Mouse (Mus musculus) adrenal gland, adult 2 months (tissue): ENCODE data around the gene Alx1. TPM values are rescaled to one million over a fixed set of nuclear protein-coding genes. Genes with fewer than 3 reads are reported as not detected.
A peak's percentile ranks its signal among the peaks of the same experiment; 100 is the strongest.

Experiments
- DNase-seq: peaks from one replicate; pipeline ENCODE4 v3.0.0; 2021
- long read RNA-seq: library from polyadenylated mRNA; stranded (forward); transcript quantifications from one replicate; pipeline ENCODE4 v2.0.0, GENCODE M21; 2021
- polyA plus RNA-seq: library from polyadenylated mRNA; depleted of rRNA; stranded (reverse); fragments of >200 nt; gene quantifications from 2 replicates; pipeline ENCODE4 v1.2.3, GENCODE M21; 2012; rRNA removed
- total RNA-seq, 2 experiments: library from RNA; stranded (reverse); gene quantifications; 2 replicates each; pipeline ENCODE4 v1.2.3; 2021

Alx1 gene
- total RNA-seq (not detected), polyA plus RNA-seq (not detected in 2 replicates)
- long read RNA-seq, result 0 reads

GRCm38 (mm10) chr10:103029730-103030490, at the start of gene Alx1:
TSS of gene Alx1 (minus strand) at chr10:103030215.
- DNase-seq, result no peak

GRCm38 (mm10) chr10:103049593-103049992, 19.6 kb upstream of the Alx1 start:
- no peak for DNase-seq

GRCm38 (mm10) chr10:103046623-103047022, 16.6 kb upstream of the Alx1 start:
- DNase-seq, result no peak

- no peak for DNase-seq
Observed at GRCm38 (mm10) chr10:103045019-103045418, 15.0 kb upstream of the Alx1 start.

DNA sequence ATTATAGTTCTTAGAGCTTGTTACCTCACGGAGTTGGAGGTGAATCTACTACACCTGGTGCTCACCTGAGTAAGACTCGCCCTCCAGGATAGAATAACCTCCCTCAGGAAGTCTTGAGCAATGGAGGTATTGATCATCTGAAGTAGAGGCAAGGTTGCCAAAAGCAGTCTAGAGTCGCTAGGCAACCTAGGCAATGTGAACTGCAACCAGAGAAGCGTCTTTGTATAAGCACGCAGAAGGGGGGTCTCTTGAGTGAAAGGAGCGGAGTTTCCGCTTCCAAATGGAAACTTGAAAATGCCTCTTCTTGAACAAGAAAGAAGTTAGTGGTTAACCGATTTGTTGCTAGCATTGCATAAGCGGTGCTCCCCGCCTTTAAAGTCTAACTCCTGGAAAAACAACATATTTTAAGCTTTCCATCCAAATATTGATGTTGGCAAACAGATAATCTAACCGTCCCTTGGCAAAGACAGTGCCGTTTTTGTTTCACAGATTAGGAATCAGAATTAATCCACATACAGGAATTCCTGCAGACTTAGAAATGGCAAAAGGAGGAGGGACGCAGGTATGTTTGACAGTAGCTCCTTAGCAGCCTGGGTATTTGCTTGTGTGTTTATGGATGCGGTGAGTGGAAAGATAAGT, 5.1 kb upstream of the Alx1 start:
- no peak for DNase-seq

GRCm38 (mm10) chr10:103030931-103031330, 916 bp upstream of the Alx1 start:
- DNase-seq, result no peak

DNA sequence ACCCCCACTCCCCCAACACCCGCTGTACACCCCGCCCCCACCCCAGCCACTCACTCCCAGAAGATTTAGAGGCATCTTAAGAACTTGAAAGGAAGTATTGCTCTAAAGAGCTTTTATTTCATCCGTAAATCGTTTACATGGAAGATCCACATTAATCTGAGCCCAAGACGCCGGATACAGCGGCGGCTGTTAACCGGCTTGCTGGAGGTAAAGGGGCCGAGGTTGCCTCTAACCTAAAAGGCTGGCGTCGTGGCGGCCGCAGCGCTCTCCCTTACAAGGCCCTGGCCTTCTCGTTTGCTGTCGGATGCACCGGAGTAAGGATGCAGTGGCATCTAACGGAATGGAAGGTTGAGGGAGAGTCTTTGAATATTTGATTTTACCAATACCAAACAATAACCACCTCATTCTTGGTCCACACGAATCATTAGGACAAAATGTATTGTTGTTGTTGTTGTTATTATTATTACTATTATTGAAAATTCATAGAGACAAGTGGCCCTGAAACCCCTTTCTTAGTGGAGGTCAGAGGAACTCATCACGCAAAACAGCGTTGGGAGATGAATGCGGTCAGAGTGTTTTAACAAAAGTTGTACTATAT, 784 bp downstream of the Alx1 start:
- DNase-seq, result no peak

DNA sequence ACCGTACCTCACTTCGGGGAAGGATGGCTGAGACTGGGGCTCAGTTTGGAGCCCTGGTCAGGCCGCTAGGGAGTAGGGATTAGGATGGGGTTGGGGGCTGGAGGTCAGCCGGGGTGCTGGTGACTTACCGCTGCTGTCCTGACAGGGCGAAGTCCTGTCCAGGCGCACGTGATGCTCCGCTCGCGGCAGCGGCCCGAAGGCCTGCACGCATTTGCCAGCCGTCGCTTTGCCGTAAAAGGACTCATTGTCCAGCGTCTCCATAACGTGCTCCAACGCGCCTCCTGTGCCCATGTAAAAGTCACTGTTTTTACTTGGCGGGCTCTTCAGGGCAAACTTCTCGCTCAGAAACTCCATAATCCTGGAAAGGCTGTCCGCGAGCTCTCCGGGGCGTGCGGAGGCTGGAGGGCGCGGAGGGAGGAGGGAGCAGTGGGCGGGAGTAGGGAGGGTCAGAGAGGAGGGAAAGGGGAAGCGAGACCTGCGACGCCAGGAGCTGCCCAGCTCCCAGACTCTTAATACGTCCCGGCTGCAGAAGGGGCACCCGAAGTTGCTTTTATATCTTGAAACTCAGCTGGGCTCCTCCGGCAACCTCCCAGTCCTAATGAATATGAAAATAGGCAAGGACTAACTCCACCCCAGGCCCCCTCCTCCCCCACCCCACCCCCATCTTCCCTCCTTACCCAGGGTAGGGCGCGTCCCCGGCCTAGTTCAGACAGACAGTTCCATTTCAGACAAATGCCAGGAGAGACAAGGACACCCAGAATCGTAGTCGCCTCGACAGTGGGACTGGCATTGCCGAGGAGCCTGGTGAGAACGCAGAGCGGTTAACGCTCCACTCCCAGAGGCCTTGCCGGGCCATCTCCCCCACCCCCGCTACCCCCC, 1.5 kb downstream of the Alx1 start:
- DNase-seq, result peak; percentile 23

GRCm38 (mm10) chr10:103027931-103028252, 2.1 kb downstream of the Alx1 start:
- DNase-seq, result no peak

GRCm38 (mm10) chr10:103027226-103027930, 2.6 kb downstream of the Alx1 start:
- DNase-seq, result no peak

DNA sequence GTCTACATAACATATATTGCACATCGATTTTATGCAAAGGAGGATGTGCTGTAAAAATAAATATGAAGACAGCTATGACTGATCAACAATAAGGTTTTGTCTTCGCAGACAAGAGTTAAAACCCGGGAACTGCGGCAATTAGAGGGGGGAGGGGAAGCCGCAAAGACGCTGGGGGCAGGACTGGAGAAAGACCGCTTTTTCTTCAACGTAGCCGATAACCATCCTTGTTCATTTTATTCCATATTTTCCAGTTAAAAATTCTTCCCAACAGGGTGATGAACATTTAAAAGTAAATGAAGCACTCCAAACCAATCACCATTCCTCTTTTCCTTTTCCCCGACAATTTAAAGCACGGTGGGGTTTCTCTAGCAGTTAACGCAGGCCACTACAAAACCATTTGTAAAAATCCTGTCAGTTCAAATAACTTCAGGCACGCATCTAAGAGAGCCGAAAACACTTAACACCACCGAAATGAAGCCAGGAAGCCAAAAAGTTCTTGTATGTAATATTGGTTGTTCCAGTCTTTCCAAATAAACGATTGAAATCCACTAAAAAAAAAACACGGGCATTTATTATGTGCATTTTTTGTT, 3.3 kb downstream of the Alx1 start:
- DNase-seq, result no peak

GRCm38 (mm10) chr10:103002556-103002955, 27.5 kb downstream of the Alx1 start:
- DNase-seq, result no peak

GRCm38 (mm10) chr10:103000902-103001301, 29.1 kb downstream of the Alx1 start:
- DNase-seq, result no peak

GRCm38 (mm10) chr10:102999584-102999983, 30.4 kb downstream of the Alx1 start:
- DNase-seq, result no peak

- no peak for DNase-seq
Observed at GRCm38 (mm10) chr10:102975106-102975505, 54.9 kb downstream of the Alx1 start.

DNA sequence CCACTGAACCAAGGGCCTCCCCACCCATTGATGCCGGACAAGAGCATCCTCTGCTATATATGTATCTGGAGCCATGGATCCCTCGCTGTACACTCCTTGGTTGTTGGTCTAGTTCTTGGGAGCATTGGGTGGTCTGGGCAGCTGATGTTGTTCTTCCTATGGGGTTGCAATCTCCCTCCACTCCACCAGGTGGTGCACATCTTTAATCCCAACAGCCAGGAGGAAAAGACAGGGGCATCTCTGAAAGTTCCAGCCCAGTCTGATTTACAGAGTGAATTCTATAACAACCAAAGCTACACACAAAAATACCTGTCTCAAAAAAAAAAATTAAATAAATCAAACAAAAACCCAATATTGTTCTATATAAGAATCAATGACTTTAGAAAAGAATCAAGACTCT, 70.4 kb downstream of the Alx1 start:
- DNase-seq, result no peak

Other genes starting within 250 kb of the Alx1 start
- under 1 TPM; 0.14 to 0.43 TPM for gene Lrriq1, start 206.1 kb upstream of the Alx1 start, total RNA-seq
- gene Lrriq1, start 206.1 kb upstream of the Alx1 start, polyA plus RNA-seq, result 0.02 and 0.08 TPM in 2 replicates